Mouse (Mus musculus) ES-Bruce4 (cell line): ENCODE results near the gene Gmnc. TPM values are rescaled to one million over a fixed set of nuclear protein-coding genes. Genes with fewer than 3 reads are reported as not detected.

ENCODE experiments used
- H3K27ac ChIP-seq: 2 replicates; pipeline ENCODE4 v1.5.1; 2012; ENCODE audit warnings: low read length, inconsistent platforms; ENCODE audit not compliant: insufficient read depth
- H3K27me3 ChIP-seq: 2 replicates; pipeline ENCODE4 v1.6.1; 2012; ENCODE audit warnings: mild to moderate bottlenecking, low read length, inconsistent platforms; ENCODE audit not compliant: control insufficient read depth, poor library complexity, insufficient read depth, severe bottlenecking
- H3K36me3 ChIP-seq: 2 replicates; pipeline ENCODE4 v1.6.1; 2012; ENCODE audit warnings: inconsistent platforms, mild to moderate bottlenecking, low read length, moderate library complexity; ENCODE audit not compliant: control insufficient read depth, poor library complexity, insufficient read depth, severe bottlenecking
- H3K4me1 ChIP-seq: one replicate; pipeline ENCODE4 v1.8.1; 2011; ENCODE audit warnings: low read length; ENCODE audit not compliant: control insufficient read depth, insufficient read depth
- H3K4me3 ChIP-seq: 2 replicates; pipeline ENCODE4 v1.5.1; 2011; ENCODE audit warnings: low read depth, mild to moderate bottlenecking, low read length
- H3K9ac ChIP-seq: 2 replicates; pipeline ENCODE4 v1.6.1; 2012; ENCODE audit warnings: low read depth, mild to moderate bottlenecking, inconsistent platforms; ENCODE audit not compliant: poor library complexity, severe bottlenecking
- H3K9me3 ChIP-seq: replicated peaks from 2 replicates; pipeline ENCODE4 v1.6.1; 2012; ENCODE audit warnings: mild to moderate bottlenecking, low read length, inconsistent platforms; ENCODE audit not compliant: control insufficient read depth, poor library complexity, insufficient read depth, severe bottlenecking
- CTCF ChIP-seq: IDR thresholded peaks from one replicate; pipeline ENCODE4 v1.8.1; 2011; ENCODE audit warnings: low read depth, low read length
- EP300 ChIP-seq: IDR thresholded peaks from 2 replicates; pipeline ENCODE4 v1.6.1; 2011; ENCODE audit warnings: low read depth, low read length; ENCODE audit not compliant: insufficient read depth
- POLR2A ChIP-seq: IDR thresholded peaks from one replicate; pipeline ENCODE4 v1.8.1; 2011; ENCODE audit warnings: low read length; ENCODE audit not compliant: insufficient read depth
- polyA plus RNA-seq: library from polyadenylated mRNA; stranded (reverse); fragments of >200 nt; gene quantifications from 2 replicates; pipeline ENCODE4 v1.2.4, GENCODE M21; 2011; ENCODE audit warnings: low read depth; ENCODE audit not compliant: missing spikeins, insufficient read depth, insufficient read length

The Gmnc gene
- polyA plus RNA-seq, 1 experiment, result not detected

- H3K4me3 ChIP-seq, result no peak overlapping the region
These were observed 114.6 kb downstream of the Gmnc start for GRCm38 (mm10) chr16:26876885-26877284.

More at GRCm38 (mm10) chr16:26876885-26877284, 114.6 kb downstream of the Gmnc start:
- no peaks in the 10 kb centered on the region for H3K9me3 ChIP-seq
- no peaks in the 10 kb centered on the region for H3K27me3 ChIP-seq
- H3K4me1 ChIP-seq, result no peaks in the 10 kb centered on the region
- no peak overlapping the region for H3K27ac ChIP-seq
- H3K36me3 ChIP-seq, result no peaks in the 10 kb centered on the region
- TF ChIP-seq EP300 (no peak), POLR2A (no peak), CTCF (no peak)
- no peak overlapping the region for H3K9ac ChIP-seq
